Mouse (Mus musculus) right cerebral cortex, postnatal 14 days (tissue): ENCODE measurements around the gene Depp1.
A peak's percentile ranks its signal among the peaks of the same experiment; 100 is the strongest.

Source experiments
- DNase-seq: peaks from one replicate; pipeline ENCODE4 v3.0.0; 2022

The Depp1 gene

GRCm38 (mm10) chr6:116651437-116652118 lies 1.2 kb downstream of the Depp1 start:
- no peak for DNase-seq

GRCm38 (mm10) chr6:116653191-116653590 lies 2.8 kb downstream of the Depp1 start:
- DNase-seq: no peak

- peak; percentile 68 for DNase-seq
Measured at GRCm38 (mm10) chr6:116653684-116654454, 3.5 kb downstream of the Depp1 start.

- no peak for DNase-seq
Measured at GRCm38 (mm10) chr6:116663364-116663763, 13.0 kb downstream of the Depp1 start.

- no peak for DNase-seq
Measured at GRCm38 (mm10) chr6:116664031-116664430, 13.6 kb downstream of the Depp1 start.

- no peak for DNase-seq
Measured at GRCm38 (mm10) chr6:116664830-116665229, 14.4 kb downstream of the Depp1 start.

- no peak for DNase-seq
Measured at GRCm38 (mm10) chr6:116666085-116666750, 15.8 kb downstream of the Depp1 start.

GRCm38 (mm10) chr6:116666892-116667291 lies 16.5 kb downstream of the Depp1 start:
- no peak for DNase-seq

- no peak for DNase-seq
Measured at GRCm38 (mm10) chr6:116667382-116667781, 17.0 kb downstream of the Depp1 start.

GRCm38 (mm10) chr6:116668682-116669470 lies 18.5 kb downstream of the Depp1 start:
- no peak for DNase-seq

GRCm38 (mm10) chr6:116670144-116670543 lies 19.7 kb downstream of the Depp1 start:
- no peak for DNase-seq

GRCm38 (mm10) chr6:116671031-116671430 lies 20.6 kb downstream of the Depp1 start:
- no peak for DNase-seq

GRCm38 (mm10) chr6:116671768-116672167 lies 21.4 kb downstream of the Depp1 start:
- no peak for DNase-seq

GRCm38 (mm10) chr6:116672349-116672748 lies 21.9 kb downstream of the Depp1 start:
- DNase-seq: no peak

- DNase-seq: peak; percentile 62
Measured at GRCm38 (mm10) chr6:116673471-116674282, 23.3 kb downstream of the Depp1 start, which contains the start of gene Rassf4. Rassf4 (minus strand) TSS chr6:116673952.

- DNase-seq: no peak
Measured at GRCm38 (mm10) chr6:116674283-116674886, 24.0 kb downstream of the Depp1 start.

GRCm38 (mm10) chr6:116676355-116676913 lies 26.0 kb downstream of the Depp1 start:
- no peak for DNase-seq

- no peak for DNase-seq
Measured at GRCm38 (mm10) chr6:116677321-116677720, 26.9 kb downstream of the Depp1 start.

GRCm38 (mm10) chr6:116679563-116680288 lies 29.3 kb downstream of the Depp1 start:
- DNase-seq: no peak

- peak; percentile 26 for DNase-seq
Measured at GRCm38 (mm10) chr6:116682317-116682716, 31.9 kb downstream of the Depp1 start.
